In genomic region chr16:7360706-7361105, GRCm38 (mm10) we compare ENCODE assay signal across 25 mouse cellular contexts.
"Had no signal": no experiment of that assay in that cellular context is flagged by ENCODE, and none has a peak within 500 bp of the region (broad histone marks: within the 10 kb centered on the region; RNA-seq: fewer than 3 reads in every experiment).

No protein-coding gene starts in this region.

- H3K4me3 ChIP-seq: limb, embryonic 12.5 days; limb, embryonic 15.5 days; liver, embryonic 15.5 days; lung, embryonic 15.5 days; megakaryocyte, embryonic 14.5 days; midbrain, embryonic 10.5 days; midbrain, embryonic 13.5 days; myocyte; neural tube, embryonic 13.5 days had no signal

- ATAC-seq: intestine, postnatal 0 days; midbrain, embryonic 13.5 days; midbrain, embryonic 16.5 days had no signal

- H3K27ac ChIP-seq: kidney, postnatal 0 days; limb, embryonic 12.5 days; limb, embryonic 15.5 days; liver, embryonic 15.5 days; lung, embryonic 15.5 days; midbrain, embryonic 10.5 days; midbrain, embryonic 13.5 days; neural tube, embryonic 13.5 days; stomach, postnatal 0 days had no signal

- H3K9me3 ChIP-seq: limb, embryonic 12.5 days; limb, embryonic 15.5 days; liver, embryonic 15.5 days; lung, embryonic 15.5 days; megakaryocyte, embryonic 14.5 days; midbrain, embryonic 10.5 days; midbrain, embryonic 13.5 days; neural tube, embryonic 13.5 days had no signal

- DNase-seq: kidney, adult 2 months; kidney, postnatal 36 days; left cerebral cortex, postnatal 4 days; lung, adult 18-20 months; lung, postnatal 10 days; lung, postnatal 36 days; retina, postnatal 1 day; right cerebral cortex, postnatal 14 days; right cerebral cortex, postnatal 4 days; thymus, adult 18-20 months; thymus, postnatal 36 days had no signal

- H3K4me2 ChIP-seq: limb, embryonic 12.5 days; limb, embryonic 15.5 days; liver, embryonic 11.5 days; liver, embryonic 15.5 days; lung, embryonic 15.5 days; midbrain, embryonic 13.5 days; neural tube, embryonic 13.5 days had no signal

- H3K4me1 ChIP-seq: limb, embryonic 15.5 days; liver, embryonic 15.5 days; lung, embryonic 15.5 days; megakaryocyte, embryonic 14.5 days had no signal

- H3K36me3 ChIP-seq: limb, embryonic 12.5 days; limb, embryonic 15.5 days; liver, embryonic 15.5 days; lung, embryonic 15.5 days; midbrain, embryonic 10.5 days; midbrain, embryonic 13.5 days had no signal

- H3K9ac ChIP-seq: limb, embryonic 12.5 days; limb, embryonic 15.5 days; liver, embryonic 15.5 days; lung, embryonic 15.5 days; midbrain, embryonic 13.5 days; neural tube, embryonic 13.5 days had no signal

- H3K27me3 ChIP-seq: limb, embryonic 12.5 days; limb, embryonic 15.5 days; liver, embryonic 15.5 days; lung, embryonic 15.5 days; megakaryocyte, embryonic 14.5 days; midbrain, embryonic 13.5 days; neural tube, embryonic 13.5 days had no signal
